Mouse (Mus musculus) urinary bladder, postnatal 10 days (tissue): ENCODE results near the gene Vapb.

Source experiments
- DNase-seq: peaks from one replicate; pipeline ENCODE4 v3.0.0; 2022; ENCODE audit warnings: low spot score

The Vapb gene

GRCm38 (mm10) chr2:173791904-173792757, 54.8 kb downstream of the Vapb start:
- no peak for DNase-seq

GRCm38 (mm10) chr2:173794018-173794417, 56.7 kb downstream of the Vapb start:
- DNase-seq, result no peak

- no peak for DNase-seq
These were observed 57.5 kb downstream of the Vapb start for GRCm38 (mm10) chr2:173794531-173795510.

GRCm38 (mm10) chr2:173795801-173796673, 58.7 kb downstream of the Vapb start:
- no peak for DNase-seq

GRCm38 (mm10) chr2:173796674-173796963, 59.3 kb downstream of the Vapb start:
- no peak for DNase-seq

GRCm38 (mm10) chr2:173799513-173799912, 62.2 kb downstream of the Vapb start:
- DNase-seq, result no peak

- DNase-seq, result no peak
These were observed 63.3 kb downstream of the Vapb start for GRCm38 (mm10) chr2:173800566-173800965.

- no peak for DNase-seq
These were observed 64.1 kb downstream of the Vapb start for GRCm38 (mm10) chr2:173801405-173801876.

- no peak for DNase-seq
These were observed 64.9 kb downstream of the Vapb start for GRCm38 (mm10) chr2:173802176-173802575.

GRCm38 (mm10) chr2:173802956-173803355, 65.6 kb downstream of the Vapb start:
- DNase-seq, result no peak

GRCm38 (mm10) chr2:173803827-173804226, 66.5 kb downstream of the Vapb start:
- DNase-seq, result no peak

- DNase-seq, result no peak
These were observed 69.3 kb downstream of the Vapb start for GRCm38 (mm10) chr2:173806621-173807020.

GRCm38 (mm10) chr2:173808942-173809341, 71.6 kb downstream of the Vapb start:
- DNase-seq, result no peak

GRCm38 (mm10) chr2:173810036-173810850, 72.9 kb downstream of the Vapb start:
- no peak for DNase-seq

- no peak for DNase-seq
These were observed 73.5 kb downstream of the Vapb start for GRCm38 (mm10) chr2:173810851-173811130.

GRCm38 (mm10) chr2:173811850-173812249, 74.5 kb downstream of the Vapb start:
- no peak for DNase-seq

- no peak for DNase-seq
These were observed 75.8 kb downstream of the Vapb start for GRCm38 (mm10) chr2:173813071-173813470.

GRCm38 (mm10) chr2:173826287-173826686, 89.0 kb downstream of the Vapb start:
- no peak for DNase-seq

GRCm38 (mm10) chr2:173827228-173827627, 89.9 kb downstream of the Vapb start:
- no peak for DNase-seq

- DNase-seq, result no peak
These were observed 90.8 kb downstream of the Vapb start for GRCm38 (mm10) chr2:173828134-173828533.

GRCm38 (mm10) chr2:173832828-173833492, 95.6 kb downstream of the Vapb start:
- DNase-seq, result no peak
